Mouse (Mus musculus) layer of hippocampus, adult 11-12 months (tissue): Measurements from ENCODE around the gene Gbf1.

Source experiments
- DNase-seq: peaks from one replicate; pipeline ENCODE4 v3.0.0; 2022; ENCODE audit warnings: low spot score

Gene Gbf1

DNA sequence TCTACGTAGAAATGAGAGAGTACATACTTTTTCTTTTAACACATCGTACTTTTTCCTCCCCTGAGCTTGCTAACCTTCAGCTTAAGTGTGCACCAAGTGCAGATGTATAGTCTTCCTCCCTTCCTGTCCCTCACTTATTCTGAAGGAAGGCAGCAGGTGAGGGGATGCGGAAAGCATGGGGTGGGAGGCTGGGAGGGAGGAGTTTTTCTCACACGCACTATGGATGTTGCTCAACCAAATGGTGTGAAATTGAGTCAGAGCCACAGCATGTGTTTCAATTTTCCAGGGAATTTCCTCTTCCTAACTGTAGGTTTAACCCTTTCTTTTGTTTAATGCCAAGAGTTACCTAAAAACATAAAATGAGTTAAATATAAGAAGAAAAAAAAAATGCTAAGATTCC is 70.8 kb downstream of the Gbf1 start:
- DNase-seq = no peak

- no peak for DNase-seq
Observed at GRCm38 (mm10) chr19:46224882-46225281, 72.6 kb downstream of the Gbf1 start.

GRCm38 (mm10) chr19:46225506-46225905 is 73.2 kb downstream of the Gbf1 start:
- no peak for DNase-seq

DNA sequence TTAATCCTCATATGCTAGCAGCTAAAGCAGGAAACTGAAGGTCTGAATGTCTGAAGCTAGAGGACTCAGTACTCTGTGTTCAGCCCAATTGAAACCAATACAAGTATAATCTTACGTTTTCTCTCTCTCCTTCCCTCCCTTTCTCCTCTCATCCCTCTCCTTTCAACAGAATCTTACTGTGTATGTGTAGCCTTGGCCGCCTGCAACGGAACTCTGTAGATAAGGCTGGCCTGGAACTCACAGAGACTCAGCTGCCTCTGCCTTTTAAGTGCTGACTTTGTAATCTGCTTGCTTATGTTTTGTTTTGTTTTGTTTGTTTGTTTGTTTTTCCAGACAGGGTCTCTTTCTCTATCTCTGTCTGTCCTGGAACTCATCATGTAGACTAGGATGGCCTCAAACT is 74.0 kb downstream of the Gbf1 start:
- DNase-seq = no peak

- DNase-seq = no peak
Observed at GRCm38 (mm10) chr19:46227300-46227699, 75.0 kb downstream of the Gbf1 start.

DNA sequence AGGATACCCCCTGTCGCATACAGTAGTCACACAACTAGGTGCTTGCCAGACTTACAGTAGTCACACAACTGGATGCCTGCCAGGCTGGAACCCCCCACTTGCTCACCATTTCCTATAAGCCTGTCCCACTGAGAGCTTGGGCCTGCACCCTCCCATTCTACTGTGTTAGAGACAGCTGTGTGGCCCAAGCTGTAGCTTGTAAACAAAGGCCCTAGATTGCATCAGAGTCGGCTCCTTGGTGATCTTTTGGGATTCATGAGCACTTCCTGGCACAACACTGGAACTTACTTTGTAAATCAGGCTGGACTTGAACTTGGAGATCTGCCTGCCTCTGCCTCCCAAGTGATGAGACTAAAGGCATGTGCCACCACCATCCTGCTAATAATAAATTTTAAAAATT is 82.1 kb downstream of the Gbf1 start:
- DNase-seq = no peak

DNA sequence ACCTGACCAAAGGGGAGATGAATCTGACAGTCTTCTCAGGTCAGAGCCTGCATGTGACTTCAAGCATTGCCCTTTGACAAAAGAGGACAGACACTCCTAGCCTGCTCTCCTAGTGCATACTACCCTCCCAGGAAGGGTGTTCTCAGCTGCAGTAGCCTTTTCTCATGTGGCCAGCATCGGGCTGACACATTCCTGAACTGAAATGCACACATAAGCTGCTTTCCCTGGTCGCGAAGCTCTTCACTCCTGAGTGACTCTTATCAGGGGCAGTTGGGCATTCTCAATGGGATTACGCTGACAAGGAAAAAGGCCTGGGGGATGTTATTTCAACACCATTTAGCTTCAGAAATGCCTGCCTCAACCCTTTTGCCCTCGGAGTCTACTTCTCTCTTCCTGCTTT is 84.3 kb downstream of the Gbf1 start:
- DNase-seq = no peak

- DNase-seq = no peak
Observed at GRCm38 (mm10) chr19:46240246-46240645, 87.9 kb downstream of the Gbf1 start.

- DNase-seq = no peak
Observed at GRCm38 (mm10) chr19:46242416-46242815, 90.1 kb downstream of the Gbf1 start.

- DNase-seq = no peak
Observed at GRCm38 (mm10) chr19:46244628-46245027, 92.3 kb downstream of the Gbf1 start.

DNA sequence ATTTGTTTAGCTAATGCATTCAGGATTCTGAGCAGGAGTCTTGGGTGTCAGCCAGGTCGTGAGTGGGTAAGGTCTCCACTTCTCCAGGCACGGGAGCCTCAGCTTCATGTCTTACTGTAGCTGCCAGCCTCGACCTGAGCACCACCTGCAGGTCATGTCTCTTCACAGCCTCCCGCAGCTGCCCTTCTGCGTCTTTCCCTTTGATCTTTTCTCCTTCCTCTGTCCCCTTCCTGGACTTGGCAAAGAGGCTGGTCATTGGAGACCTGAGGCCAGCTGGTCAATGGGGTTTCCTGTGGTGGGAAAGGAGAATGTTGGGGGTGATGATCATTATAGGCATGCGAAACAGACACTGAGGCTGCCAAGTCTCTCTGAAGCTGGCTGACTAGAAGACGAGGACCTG is 96.7 kb downstream of the Gbf1 start:
- DNase-seq = no peak

- peak; percentile 25 for DNase-seq
Observed at GRCm38 (mm10) chr19:46254163-46254752, 101.9 kb downstream of the Gbf1 start.

- DNase-seq = no peak
Observed at GRCm38 (mm10) chr19:46264762-46265161, 112.5 kb downstream of the Gbf1 start.

- DNase-seq = no peak
Observed at GRCm38 (mm10) chr19:46275307-46275706, 123.0 kb downstream of the Gbf1 start.

- no peak for DNase-seq
Observed at GRCm38 (mm10) chr19:46282081-46282849, 130.0 kb downstream of the Gbf1 start.

GRCm38 (mm10) chr19:46284686-46285085 is 132.4 kb downstream of the Gbf1 start:
- DNase-seq = no peak

GRCm38 (mm10) chr19:46285631-46286030 is 133.3 kb downstream of the Gbf1 start:
- no peak for DNase-seq

DNA sequence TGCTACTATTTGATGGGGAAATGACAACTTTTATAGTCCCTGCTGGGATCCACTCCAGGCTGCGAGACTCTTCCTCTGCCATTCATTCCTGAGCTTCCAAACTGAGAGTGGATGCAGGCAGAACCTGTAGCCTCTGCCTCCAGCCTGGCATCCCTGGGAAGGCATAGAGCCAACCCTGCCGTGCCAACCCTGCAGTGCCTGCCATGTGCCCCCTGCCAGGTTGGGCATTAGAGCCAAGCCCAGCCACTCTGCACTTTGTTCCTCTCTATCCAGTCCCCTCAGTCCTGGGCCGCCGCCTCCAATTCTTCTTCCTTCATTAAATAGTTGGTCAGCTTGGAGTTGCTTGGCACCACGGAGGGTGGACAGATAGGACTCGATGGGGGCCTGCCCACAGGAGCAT is 133.7 kb downstream of the Gbf1 start:
- no peak for DNase-seq

- DNase-seq = no peak
Observed at GRCm38 (mm10) chr19:46286926-46287325, 134.6 kb downstream of the Gbf1 start.

GRCm38 (mm10) chr19:46287566-46287965 is 135.3 kb downstream of the Gbf1 start:
- no peak for DNase-seq

- no peak for DNase-seq
Observed at GRCm38 (mm10) chr19:46290535-46291105, 138.3 kb downstream of the Gbf1 start.

DNA sequence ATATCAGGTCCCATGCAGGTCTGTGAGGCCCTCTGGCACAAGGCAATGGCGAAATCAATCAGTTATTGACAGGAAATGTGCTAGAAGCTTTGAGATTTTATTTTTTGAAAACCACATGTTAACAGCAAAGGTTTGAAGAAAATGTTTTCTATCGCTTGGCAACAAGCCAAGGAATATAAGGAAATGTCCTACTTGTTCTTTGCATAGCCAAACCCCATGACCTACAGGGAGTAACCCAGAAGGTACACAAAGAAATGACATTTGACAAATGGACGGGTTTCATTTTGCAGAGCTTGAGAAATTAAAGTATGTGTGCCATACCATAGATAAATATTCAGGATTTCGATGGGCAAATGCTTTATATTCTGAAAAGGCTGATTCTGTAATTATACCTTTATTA is 144.6 kb downstream of the Gbf1 start:
- no peak for DNase-seq

- DNase-seq = no peak
Observed at GRCm38 (mm10) chr19:46300294-46301045, 148.2 kb downstream of the Gbf1 start.
